Mouse (Mus musculus): ENCODE results near the gene Tnf. TPM values are rescaled to one million over a fixed set of nuclear protein-coding genes. Genes with fewer than 3 reads are reported as not detected.
"Not testable (repeated sequence)": the region's sequence is repeated elsewhere in the genome, so short reads cannot be mapped to it uniquely, and the experiment has no call there.

The Tnf gene
- polyA plus RNA-seq, 1 experiment from 2014 or later, result not detected

- ATAC-seq (no peak), DNase-seq (ENCODE audit: low read depth, low spot score) (no peak)
- ChIA-PET CTCF (interaction anchor here (1.8 to 20.7 kb wide), 2 partner anchors 56 to 64 kb away, joined by 5 to 239 read pairs; partner anchors contain the start of gene Aif1), POLR2A (interaction anchor here (0.7 to 1.0 kb wide), 2 partner anchors 64 to 71 kb away, joined by 4 to 5 read pairs; no protein-coding TSS in a partner anchor)
- in situ Hi-C loops (cut with MboI; ENCODE audit: low pct_unique_long_range_greater_than_20kb), result loop anchor here (5.0 to 10.0 kb wide), 2 partner anchors 68 to 220 kb away; partner anchors contain the start of gene Vwa7
- TF ChIP-seq CTCF (IDR thresholded peaks at IDR 0.05), result no peak
- no peaks in the 10 kb centered on the region for H3K27me3 ChIP-seq
Observed at GRCm38 (mm10) chr17:35234903-35235302, 33.1 kb upstream of the Tnf start.

DNA sequence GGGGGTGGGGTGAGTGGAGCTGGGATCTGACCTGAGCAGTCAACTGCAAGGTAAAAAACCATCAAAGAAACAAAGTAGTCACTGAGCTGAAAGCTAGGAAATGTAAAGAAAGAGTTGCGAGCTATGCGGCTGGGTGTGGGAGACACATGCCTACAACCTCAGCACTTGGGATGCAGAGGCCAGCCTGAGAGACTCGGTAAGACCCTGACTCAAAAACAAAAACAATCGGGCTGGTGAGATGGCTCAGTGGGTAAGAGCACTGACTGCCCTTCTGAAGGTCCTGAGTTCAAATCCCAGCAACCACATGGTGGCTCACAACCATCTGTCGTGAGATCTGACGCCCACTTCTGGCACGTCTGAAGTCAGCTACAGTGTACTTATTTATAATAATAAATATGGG lies 32.3 kb upstream of the Tnf start:
- POLR2A ChIA-PET, result interaction anchor here (0.7 to 1.0 kb wide), 3 partner anchors 63 to 70 kb away, joined by 4 to 5 read pairs (median 5); no protein-coding TSS in a partner anchor
- not testable (repeated sequence) for ATAC-seq; H3K27me3 ChIP-seq; DNase-seq (ENCODE audit: low read depth, low spot score)
- CTCF ChIA-PET, result interaction anchor here (1.2 to 20.7 kb wide), 3 partner anchors 12 to 63 kb away, joined by 3 to 239 read pairs (median 5); partner anchors contain the start of gene Aif1
- in situ Hi-C loops (cut with MboI; ENCODE audit: low pct_unique_long_range_greater_than_20kb), result loop anchor here (5.0 to 10.0 kb wide), 2 partner anchors 67 to 219 kb away; partner anchors contain the start of gene Vwa7

DNA sequence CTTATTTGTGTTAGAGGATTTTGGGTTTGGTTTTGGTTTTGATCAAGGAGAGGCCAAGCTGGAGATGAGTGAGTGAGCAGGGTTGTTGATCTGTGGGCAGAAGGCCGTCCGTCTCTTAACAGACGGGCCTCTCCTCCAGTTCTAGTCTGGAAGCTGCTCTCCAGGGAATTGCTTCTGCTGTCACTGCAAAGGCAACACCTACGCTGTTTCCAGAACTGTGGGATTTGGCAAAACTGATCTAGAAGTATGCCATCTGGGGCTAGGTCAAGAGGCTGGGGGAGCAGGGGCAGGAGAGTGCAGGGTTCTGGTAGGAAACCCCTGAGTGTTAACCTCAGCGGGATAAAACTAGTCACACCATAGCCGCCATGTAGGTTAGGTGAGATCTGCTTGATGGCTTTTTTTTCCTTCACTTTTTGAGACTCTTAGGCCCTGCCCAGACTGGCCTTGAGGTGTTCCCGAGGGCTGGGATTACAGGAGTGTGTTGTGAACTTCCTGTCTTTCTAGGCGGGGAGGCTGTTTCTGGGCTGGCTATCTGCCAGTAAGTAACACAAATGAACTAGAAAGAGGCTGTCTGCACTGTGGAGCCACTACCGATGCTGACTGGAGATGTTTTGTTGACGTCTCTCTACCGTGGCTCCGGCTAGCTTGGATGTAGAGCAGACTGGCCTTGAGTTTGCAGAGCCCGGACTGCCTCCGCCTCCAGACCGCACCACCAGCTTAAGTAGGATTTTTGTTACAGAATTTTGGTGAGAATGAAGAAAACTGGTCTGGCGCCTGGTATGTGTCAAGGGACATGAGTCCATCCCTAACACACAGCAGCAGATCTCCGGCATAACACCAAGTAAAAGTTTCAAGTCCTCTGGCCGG lies 31.5 kb upstream of the Tnf start, which contains the start of gene Atp6v1g2:
Atp6v1g2 (plus strand) TSS at position 547 of the 867 bp plus-strand sequence.
- DNase-seq (ENCODE audit: low read depth, low spot score), result no peak
- ChIA-PET POLR2A (interaction anchor here (1.0 to 1.4 kb wide), 3 partner anchors 9 to 67 kb away, joined by 4 to 7 read pairs (median 5); no protein-coding TSS in a partner anchor), CTCF (interaction anchor here (0.7 to 20.7 kb wide), 11 partner anchors 8 to 73 kb away, joined by 3 to 239 read pairs (median 4); partner anchors contain the start of genes Aif1 and Ddx39b)
- H3K27me3 ChIP-seq, result no peaks in the 10 kb centered on the region
- no peak for ATAC-seq
- in situ Hi-C loops (cut with MboI; ENCODE audit: low pct_unique_long_range_greater_than_20kb), result loop anchor here (5.0 to 10.0 kb wide), 2 partner anchors 66 to 219 kb away; partner anchors contain the start of gene Vwa7
- no peak for TF ChIP-seq CTCF (IDR thresholded peaks at IDR 0.05)

DNA sequence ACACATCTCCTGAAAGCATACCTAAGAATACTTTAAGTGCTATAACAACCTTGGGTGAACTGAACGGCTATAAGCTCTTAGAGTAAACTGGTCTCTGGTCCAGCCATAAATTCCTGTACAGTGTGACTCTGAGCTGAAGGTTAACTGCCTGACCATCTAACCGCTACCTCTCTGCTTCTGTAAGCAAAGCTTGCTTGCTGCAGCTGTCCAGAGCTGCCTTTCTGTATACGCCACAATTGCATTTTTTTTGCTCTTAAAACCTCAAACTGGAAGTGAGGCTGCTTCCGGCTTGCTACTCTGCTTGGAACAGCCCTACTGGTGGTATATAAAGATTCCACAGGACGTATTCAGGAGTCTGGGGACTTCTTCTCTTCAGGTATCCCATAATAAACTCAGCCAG lies 30.9 kb upstream of the Tnf start:
- no peak for TF ChIP-seq CTCF (IDR thresholded peaks at IDR 0.05)
- no peaks in the 10 kb centered on the region for H3K27me3 ChIP-seq
- DNase-seq (ENCODE audit: low read depth, low spot score) (no peak), ATAC-seq (no peak)
- CTCF ChIA-PET, result interaction anchor here (0.7 to 20.7 kb wide), 10 partner anchors 8 to 73 kb away, joined by 3 to 239 read pairs (median 4); partner anchors contain the start of genes Aif1 and Ddx39b
- in situ Hi-C loops (cut with MboI; ENCODE audit: low pct_unique_long_range_greater_than_20kb), result loop anchor here (5.0 to 10.0 kb wide), 2 partner anchors 65 to 218 kb away; partner anchors contain the start of gene Vwa7
- POLR2A ChIA-PET, result interaction anchor here (1.0 to 1.4 kb wide), 2 partner anchors 10 to 58 kb away, joined by 4 to 7 read pairs; no protein-coding TSS in a partner anchor

- TF ChIP-seq CTCF (IDR thresholded peaks at IDR 0.05), result no peak
- CTCF ChIA-PET, result interaction anchor here (0.7 to 20.7 kb wide), 11 partner anchors 9 to 72 kb away, joined by 3 to 239 read pairs (median 4); partner anchors contain the start of genes Aif1 and Ddx39b
- no peak for ATAC-seq
- POLR2A ChIA-PET, result interaction anchor here (1.0 to 1.4 kb wide), 2 partner anchors 11 to 57 kb away, joined by 4 to 7 read pairs; no protein-coding TSS in a partner anchor
- H3K27me3 ChIP-seq, result no peaks in the 10 kb centered on the region
- no peak for DNase-seq (ENCODE audit: low read depth, low spot score)
- in situ Hi-C loops (cut with MboI; ENCODE audit: low pct_unique_long_range_greater_than_20kb), result loop anchor here (5.0 to 10.0 kb wide), 2 partner anchors 65 to 217 kb away; partner anchors contain the start of gene Vwa7
Observed at GRCm38 (mm10) chr17:35232043-35232442, 30.2 kb upstream of the Tnf start.

- in situ Hi-C loops (cut with MboI; ENCODE audit: low pct_unique_long_range_greater_than_20kb), result loop anchor here (5.0 to 10.0 kb wide), 2 partner anchors 64 to 216 kb away; partner anchors contain the start of gene Vwa7
- CTCF ChIA-PET, result interaction anchor here (0.7 to 20.7 kb wide), 11 partner anchors 8 to 60 kb away, joined by 3 to 239 read pairs (median 4); partner anchors contain the start of genes Aif1 and Ddx39b
- POLR2A ChIA-PET, result interaction anchor here (0.6 kb wide), 1 partner anchor 44 kb away, joined by 3 read pairs; no protein-coding TSS in a partner anchor
- no peak for DNase-seq (ENCODE audit: low read depth, low spot score)
- no peak for TF ChIP-seq CTCF (IDR thresholded peaks at IDR 0.05)
- H3K27me3 ChIP-seq, result no peaks in the 10 kb centered on the region
- ATAC-seq, result no peak
Observed at GRCm38 (mm10) chr17:35231022-35231421, 29.2 kb upstream of the Tnf start.

DNA sequence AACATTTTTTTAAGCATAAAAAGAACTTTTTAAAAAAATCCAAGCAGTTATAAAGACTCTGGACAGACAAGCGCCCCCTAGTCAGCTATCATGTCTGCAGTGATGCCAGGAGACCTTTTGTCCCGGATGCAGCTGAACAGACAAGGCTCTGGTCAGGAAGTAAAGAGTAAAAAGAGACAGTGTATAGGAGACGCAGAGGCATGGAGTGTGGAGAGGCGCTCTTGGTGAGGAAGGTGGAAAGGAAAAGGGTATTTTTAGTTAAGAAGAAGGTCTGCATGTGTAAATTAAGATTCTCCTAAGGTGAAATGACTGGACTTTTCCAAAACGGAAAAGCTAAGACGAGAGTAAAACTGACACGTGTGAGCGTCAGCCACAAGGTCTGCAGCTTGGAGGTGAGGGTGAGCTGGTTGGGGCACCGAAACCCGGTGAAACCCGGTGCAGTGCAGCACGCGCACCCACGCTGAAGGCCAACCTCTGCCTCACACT lies 24.8 kb upstream of the Tnf start:
- TF ChIP-seq CTCF (IDR thresholded peaks at IDR 0.05), result no peak
- DNase-seq (ENCODE audit: low read depth, low spot score) (no peak), ATAC-seq (no peak)
- ChIA-PET CTCF (interaction anchor here (0.8 to 20.7 kb wide), 2 partner anchors 48 to 56 kb away, joined by 3 to 239 read pairs; partner anchors contain the start of gene Aif1), POLR2A (no interaction called here)
- in situ Hi-C loops (cut with MboI; ENCODE audit: low pct_unique_long_range_greater_than_20kb), result no loop called here
- H3K27me3 ChIP-seq, result no peaks in the 10 kb centered on the region

DNA sequence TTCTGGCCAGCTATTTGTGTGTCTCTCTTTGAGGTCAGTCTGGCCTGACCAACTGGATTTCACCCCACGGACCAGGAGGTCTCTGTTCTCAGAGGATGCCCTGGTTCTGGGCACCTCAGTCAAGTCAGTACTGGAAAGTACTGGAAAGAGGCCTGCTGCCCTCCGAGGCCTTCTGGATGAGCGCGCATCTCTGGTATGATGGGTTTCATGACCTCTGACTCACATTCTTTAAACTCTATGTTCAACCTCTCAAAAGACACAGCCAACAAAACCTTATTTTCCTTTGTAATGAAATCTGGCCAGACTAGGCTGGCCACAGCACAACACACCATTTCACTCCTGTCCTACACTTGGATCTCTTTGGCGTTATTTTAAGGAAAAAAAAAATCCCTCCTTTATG lies 23.6 kb upstream of the Tnf start:
- ChIA-PET CTCF (interaction anchor here (0.9 to 20.7 kb wide), 2 partner anchors 47 to 55 kb away, joined by 3 to 239 read pairs; partner anchors contain the start of gene Aif1), POLR2A (no interaction called here)
- no peaks in the 10 kb centered on the region for H3K27me3 ChIP-seq
- TF ChIP-seq CTCF (IDR thresholded peaks at IDR 0.05), result no peak
- DNase-seq (ENCODE audit: low read depth, low spot score), result no peak
- in situ Hi-C loops (cut with MboI; ENCODE audit: low pct_unique_long_range_greater_than_20kb), result no loop called here
- ATAC-seq, result no peak

DNA sequence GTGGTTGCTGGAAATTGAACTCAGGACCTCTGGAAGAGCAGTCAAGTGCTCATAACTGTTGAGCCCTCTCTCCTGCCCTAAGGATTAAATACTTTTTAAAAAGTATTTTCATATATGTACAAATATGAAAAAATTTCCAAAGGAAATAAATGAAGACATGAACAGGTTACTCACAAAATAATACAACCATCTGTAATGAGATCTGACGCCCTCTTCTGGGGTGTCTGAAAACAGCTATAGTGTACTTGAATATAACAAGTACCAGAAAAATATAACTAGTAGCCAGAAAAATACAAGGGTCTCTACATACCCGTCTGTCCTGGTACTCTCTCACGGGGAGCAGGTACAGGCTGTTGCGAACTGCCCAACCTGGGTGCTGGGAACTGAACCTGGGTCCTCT lies 22.8 kb upstream of the Tnf start:
- ChIA-PET POLR2A (no interaction called here), CTCF (interaction anchor here (20.7 kb wide), 1 partner anchor 54 kb away, joined by 239 read pairs; the partner anchor contains the start of gene Aif1)
- no peak for ATAC-seq
- no peak for TF ChIP-seq CTCF (IDR thresholded peaks at IDR 0.05)
- H3K27me3 ChIP-seq, result no peaks in the 10 kb centered on the region
- in situ Hi-C loops (cut with MboI; ENCODE audit: low pct_unique_long_range_greater_than_20kb), result no loop called here
- DNase-seq (ENCODE audit: low read depth, low spot score), result no peak

DNA sequence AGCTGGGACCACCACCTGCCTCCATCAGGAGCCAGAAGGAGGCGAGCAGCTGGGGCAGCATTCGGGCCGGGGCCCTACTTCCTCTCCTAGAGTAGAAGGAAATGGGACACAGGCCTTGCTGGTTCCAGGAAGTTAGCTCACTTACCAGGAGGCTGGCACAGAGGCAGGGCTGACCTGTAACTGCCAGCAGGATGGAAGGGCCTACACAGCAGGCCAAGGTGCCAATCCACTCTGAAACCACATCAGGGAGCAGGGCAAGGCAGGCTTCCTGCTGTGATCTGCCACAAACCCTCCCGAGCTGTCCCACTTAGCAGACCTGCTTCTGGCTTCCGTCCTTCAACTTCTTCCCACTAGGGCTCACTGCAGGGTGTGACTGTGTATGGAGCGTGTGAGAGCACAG lies 20.5 kb upstream of the Tnf start:
- in situ Hi-C loops (cut with MboI; ENCODE audit: low pct_unique_long_range_greater_than_20kb), result no loop called here
- ChIA-PET CTCF (interaction anchor here (20.7 kb wide), 1 partner anchor 51 kb away, joined by 239 read pairs; the partner anchor contains the start of gene Aif1), POLR2A (no interaction called here)
- H3K27me3 ChIP-seq, result no peaks in the 10 kb centered on the region
- ATAC-seq (no peak), DNase-seq (ENCODE audit: low read depth, low spot score) (no peak)
- no peak for TF ChIP-seq CTCF (IDR thresholded peaks at IDR 0.05)
